Mouse (Mus musculus) MEL-GATA-1-ER (cell line): ENCODE measurements around the gene Msantd2.

Source experiments
- DNase-seq: peaks from one replicate; pipeline ENCODE4 v3.0.0-alpha.2; 2012; ENCODE audit warnings: low read depth; ENCODE audit errors: extremely low read depth

The Msantd2 gene

GRCm38 (mm10) chr9:37540701-37541575, 51.8 kb downstream of the Msantd2 start:
- no peak for DNase-seq

GRCm38 (mm10) chr9:37541851-37542642, 52.9 kb downstream of the Msantd2 start:
- DNase-seq: no peak

- DNase-seq: no peak
Measured at GRCm38 (mm10) chr9:37543869-37544440, 54.8 kb downstream of the Msantd2 start.

GRCm38 (mm10) chr9:37544447-37545165, 55.5 kb downstream of the Msantd2 start:
- DNase-seq: no peak

GRCm38 (mm10) chr9:37545166-37545610, 56.1 kb downstream of the Msantd2 start:
- DNase-seq: no peak

GRCm38 (mm10) chr9:37545847-37546452, 56.8 kb downstream of the Msantd2 start:
- DNase-seq: no peak

GRCm38 (mm10) chr9:37546889-37547288, 57.8 kb downstream of the Msantd2 start:
- DNase-seq: no peak

- no peak for DNase-seq
Measured at GRCm38 (mm10) chr9:37550435-37550834, 61.3 kb downstream of the Msantd2 start.

- DNase-seq: no peak
Measured at GRCm38 (mm10) chr9:37551751-37552531, 62.8 kb downstream of the Msantd2 start.

- DNase-seq: peak; percentile 81
Measured at GRCm38 (mm10) chr9:37552536-37553293, 63.6 kb downstream of the Msantd2 start, which contains the start of gene Nrgn. Gene Nrgn, minus strand, starts transcription at chr9:37552904.

GRCm38 (mm10) chr9:37554279-37554678, 65.2 kb downstream of the Msantd2 start:
- peak; percentile 93 for DNase-seq

GRCm38 (mm10) chr9:37554838-37555748, 66.0 kb downstream of the Msantd2 start, which contains the start of gene Siae:
Gene Siae, plus strand, starts transcription at chr9:37555698.
- DNase-seq: no peak

- DNase-seq: no peak
Measured at GRCm38 (mm10) chr9:37556366-37556765, 67.2 kb downstream of the Msantd2 start.

GRCm38 (mm10) chr9:37560617-37561016, 71.5 kb downstream of the Msantd2 start:
- no peak for DNase-seq

GRCm38 (mm10) chr9:37563805-37564204, 74.7 kb downstream of the Msantd2 start:
- DNase-seq: no peak

- DNase-seq: peak; percentile 73
Measured at GRCm38 (mm10) chr9:37567019-37567418, 77.9 kb downstream of the Msantd2 start.

GRCm38 (mm10) chr9:37567454-37567853, 78.3 kb downstream of the Msantd2 start:
- DNase-seq: no peak
